Mouse (Mus musculus) lung, postnatal 0 days (tissue): Measurements from ENCODE around the gene Pgpep1. TPM values are rescaled to one million over a fixed set of nuclear protein-coding genes. Genes with fewer than 3 reads are reported as not detected.

Experiments used
- ATAC-seq: fragments of 200-750 bp; cut with Nextera tagmentation; 2 replicates; pipeline ENCODE4 v1.8.0; 2017; ENCODE audit warnings: moderate library complexity
- DNase-seq: peaks from one replicate; pipeline ENCODE4 v3.0.0-alpha.2; 2016; ENCODE audit warnings: low spot score
- H3K27ac ChIP-seq: fragments of 300-500 bp; sonication (generic); 2 replicates; pipeline ENCODE4 v1.5.1; 2014; ENCODE audit warnings: antibody characterized with exemption, mild to moderate bottlenecking, low read length, mixed read lengths
- H3K27me3 ChIP-seq: fragments of 300-500 bp; sonication (generic); replicated peaks from 2 replicates; pipeline ENCODE4 v1.6.1; 2014; ENCODE audit warnings: low read length, mixed read lengths; ENCODE audit not compliant: insufficient read depth
- H3K36me3 ChIP-seq: fragments of 300-500 bp; sonication (generic); 2 replicates; pipeline ENCODE4 v1.6.1; 2014; ENCODE audit warnings: low read length, mixed read lengths; ENCODE audit not compliant: insufficient read depth
- H3K4me1 ChIP-seq: fragments of 300-500 bp; sonication (generic); 2 replicates; pipeline ENCODE4 v1.6.1; 2014; ENCODE audit warnings: antibody characterized with exemption, low read depth, low read length, mixed read lengths; ENCODE audit not compliant: insufficient read depth
- H3K4me2 ChIP-seq: fragments of 300-500 bp; sonication (generic); replicated peaks from 2 replicates; pipeline ENCODE4 v1.6.1; 2014; ENCODE audit warnings: low read depth, mild to moderate bottlenecking, low read length, moderate library complexity, mixed read lengths
- H3K4me3 ChIP-seq: fragments of 300-500 bp; sonication (generic); 2 replicates; pipeline ENCODE4 v1.5.1; 2014; ENCODE audit warnings: low read depth, low read length
- H3K9ac ChIP-seq: fragments of 300-500 bp; sonication (generic); replicated peaks from 2 replicates; pipeline ENCODE4 v1.6.1; 2014; ENCODE audit warnings: low read depth, mild to moderate bottlenecking
- H3K9me3 ChIP-seq: fragments of 300-500 bp; sonication (generic); 2 replicates; pipeline ENCODE4 v1.6.1; 2016; ENCODE audit warnings: low read length, mixed read lengths
- CTCF ChIP-seq: IDR thresholded peaks from 2 replicates; pipeline ENCODE4 v1.5.1; 2016; ENCODE audit warnings: antibody characterized with exemption, mild to moderate bottlenecking
- EP300 ChIP-seq: IDR thresholded peaks from 2 replicates; pipeline ENCODE4 v1.6.1; 2016; ENCODE audit warnings: antibody characterized with exemption, mild to moderate bottlenecking, control low read depth
- WGBS: fragments of 180-500 bp; shearing (Covaris S2); extraction: QIAGEN DNeasy Blood & Tissue Kit; methylation state at CpG from one replicate; pipeline ENCODE4 v1.1.7; 2014; 5-methylcytosine and 5-hydroxymethylcytosine counted together
- polyA plus RNA-seq: library from polyadenylated mRNA; unstranded; fragments of >200 nt; fragmentation: Nextera tagmentation; extraction: Ambion mirVana; gene quantifications from 2 replicates; pipeline ENCODE4 v1.2.1, GENCODE M21; 2015

Pgpep1 gene
- polyA plus RNA-seq, 1 experiment from 2014 or later, result 32.9 TPM

DNA sequence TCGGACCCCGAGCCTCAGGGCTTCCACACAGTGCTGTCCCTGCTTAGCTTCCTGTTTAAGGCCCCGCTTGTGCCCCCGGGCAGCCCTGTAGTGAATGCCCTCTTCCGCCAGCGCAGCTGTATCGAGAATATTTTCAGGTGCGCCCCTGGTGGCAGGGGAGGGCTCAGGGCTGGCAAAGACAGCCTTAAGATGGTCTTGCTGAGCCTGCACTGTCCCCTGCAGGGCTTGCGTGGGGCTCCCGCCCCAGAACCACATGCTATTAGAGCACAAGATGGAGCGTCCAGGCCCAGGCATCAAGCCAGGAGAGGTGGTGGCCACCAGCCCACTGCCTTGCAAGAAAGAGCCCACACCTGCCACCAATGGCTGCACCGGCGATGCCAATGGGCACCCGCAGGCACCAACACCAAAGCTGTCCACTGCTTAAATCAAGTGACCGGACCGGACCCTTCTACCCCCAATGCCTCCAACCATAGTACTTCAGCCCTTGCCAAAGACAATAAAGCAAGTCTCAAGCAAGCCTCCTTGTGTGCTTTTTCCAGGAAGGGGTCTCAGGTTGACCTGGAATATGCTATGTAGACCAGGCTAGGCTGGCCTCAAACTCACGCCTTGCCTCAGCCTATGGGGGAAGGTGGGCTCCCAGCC, 63.3 kb downstream of the Pgpep1 start:
- no peaks in the 10 kb centered on the region for H3K27me3 ChIP-seq
- no peak overlapping the region for H3K4me3 ChIP-seq
- H3K27ac ChIP-seq, result no peak overlapping the region
- ATAC-seq, result no peak
- H3K4me2 ChIP-seq, result no peak overlapping the region
- TF ChIP-seq CTCF, result peak; percentile 34
- TF ChIP-seq EP300, result no peak
- no peak overlapping the region for H3K9ac ChIP-seq
- 90% methylated on average over 17 of the region's 17 CpGs for WGBS
- DNase-seq, result peak; percentile 5
- 0 out of 2 replicates have a peak, but pooled peaks cover 3% of the 10 kb centered on the region for H3K36me3 ChIP-seq
- H3K4me1 ChIP-seq, result peaks cover 24% of the 10 kb centered on the region
- H3K9me3 ChIP-seq, result no peaks in the 10 kb centered on the region

Other genes with a start within 250 kb of the Pgpep1 start
- gene Crtc1, start 220.8 kb downstream of the Pgpep1 start, polyA plus RNA-seq, result 5.1 and 7.0 TPM in 2 replicates
- gene Klhl26, start 183.4 kb downstream of the Pgpep1 start, polyA plus RNA-seq, result 19.0 and 21.6 TPM in 2 replicates
- 4.1 and 5.2 TPM in 2 replicates for gene Tmem59l, start 173.0 kb downstream of the Pgpep1 start, polyA plus RNA-seq
- 98.7 and 112 TPM in 2 replicates for gene Crlf1, start 167.2 kb downstream of the Pgpep1 start, polyA plus RNA-seq
- 103 and 117 TPM in 2 replicates for gene Rex1bd, start 153.6 kb downstream of the Pgpep1 start, polyA plus RNA-seq
- 723 and 836 TPM in 2 replicates for gene Uba52, start 149.6 kb downstream of the Pgpep1 start, polyA plus RNA-seq
- gene Fkbp8, start 132.7 kb downstream of the Pgpep1 start, polyA plus RNA-seq, result 222 and 228 TPM in 2 replicates
- 56.1 and 62.4 TPM in 2 replicates for gene Kxd1, start 132.4 kb downstream of the Pgpep1 start, polyA plus RNA-seq
- 11.8 and 13.0 TPM in 2 replicates for gene Ell, start 120.9 kb downstream of the Pgpep1 start, polyA plus RNA-seq
- 49.1 and 57.8 TPM in 2 replicates for gene Isyna1, start 66.0 kb downstream of the Pgpep1 start, polyA plus RNA-seq
- gene Ssbp4, start 51.5 kb downstream of the Pgpep1 start, polyA plus RNA-seq, result 117 and 125 TPM in 2 replicates
- 4.2 TPM in 2 replicates for gene Lrrc25, start 44.2 kb downstream of the Pgpep1 start, polyA plus RNA-seq
- gene Gdf15, start 27.9 kb downstream of the Pgpep1 start, polyA plus RNA-seq, result 1.3 and 2.3 TPM in 2 replicates
- 95.9 and 104 TPM in 2 replicates for gene Lsm4, start 12.9 kb upstream of the Pgpep1 start, polyA plus RNA-seq
- 107 and 109 TPM in 2 replicates for gene Jund, start 38.6 kb upstream of the Pgpep1 start, polyA plus RNA-seq
- 0.04 and 0.07 TPM in 2 replicates for gene Iqcn, start 43.1 kb upstream of the Pgpep1 start, polyA plus RNA-seq
- gene Gm3336, start 58.2 kb upstream of the Pgpep1 start, polyA plus RNA-seq, result 0.50 and 0.54 TPM in 2 replicates
- 0.93 and 2.0 TPM in 2 replicates for gene Pde4c, start 63.3 kb upstream of the Pgpep1 start, polyA plus RNA-seq
- 17.6 and 28.6 TPM in 2 replicates for gene Rab3a, start 94.3 kb upstream of the Pgpep1 start, polyA plus RNA-seq
- gene Mpv17l2, start 100.6 kb upstream of the Pgpep1 start, polyA plus RNA-seq, result 57.4 and 88.8 TPM in 2 replicates
- 28.0 and 30.5 TPM in 2 replicates for gene Pik3r2, start 116.3 kb upstream of the Pgpep1 start, polyA plus RNA-seq
- 7.3 and 7.6 TPM in 2 replicates for gene Mast3, start 144.7 kb upstream of the Pgpep1 start, polyA plus RNA-seq
- 0.13 and 0.16 TPM in 2 replicates for gene Il12rb1, start 148.1 kb upstream of the Pgpep1 start, polyA plus RNA-seq
- 9.4 and 10.7 TPM in 2 replicates for gene Arrdc2, start 179.3 kb upstream of the Pgpep1 start, polyA plus RNA-seq
- gene Kcnn1, start 202.9 kb upstream of the Pgpep1 start, polyA plus RNA-seq, result 0.24 and 0.25 TPM in 2 replicates
- gene Ccdc124, start 213.5 kb upstream of the Pgpep1 start, polyA plus RNA-seq, result 63.7 and 68.5 TPM in 2 replicates
- 0.12 and 0.13 TPM in 2 replicates for gene Slc5a5, start 232.4 kb upstream of the Pgpep1 start, polyA plus RNA-seq
- gene Rpl18a, start 237.0 kb upstream of the Pgpep1 start, polyA plus RNA-seq, result 3,759 and 4,424 TPM in 2 replicates
- 22.7 and 25.5 TPM in 2 replicates for gene Map1s, start 245.5 kb upstream of the Pgpep1 start, polyA plus RNA-seq